Mouse (Mus musculus) ovary, adult 10 weeks (tissue): ENCODE measurements around the gene Pkp3. TPM values are rescaled to one million over a fixed set of nuclear protein-coding genes. Genes with fewer than 3 reads are reported as not detected.

ENCODE experiments used
- polyA plus RNA-seq: library from polyadenylated mRNA; stranded (reverse); fragments of 350-450 nt; fragmentation: Illumina TruSeq; extraction: RNeasy Lipid Tissue Mini Kit (QIAGEN cat#74804); gene quantifications from one replicate; pipeline ENCODE4 v1.2.3, GENCODE M21; 2014

Pkp3 gene
- not detected for polyA plus RNA-seq

GRCm38 (mm10) chr7:141077841-141078240, at the start of gene Pkp3:
TSS of gene Pkp3 (plus strand) at chr7:141078218.

GRCm38 (mm10) chr7:141028831-141029230, 49.2 kb upstream of the Pkp3 start, which contains the start of gene Gm17387:
TSS of gene Gm17387 (plus strand) at chr7:141029131.

GRCm38 (mm10) chr7:141060426-141061242, 17.4 kb upstream of the Pkp3 start, which contains the start of gene B4galnt4:
TSS of gene B4galnt4 (plus strand) at chr7:141061104.

GRCm38 (mm10) chr7:141099911-141100691, 22.1 kb downstream of the Pkp3 start, which contains the start of gene Sigirr:
TSS of gene Sigirr (minus strand) at chr7:141100572.

GRCm38 (mm10) chr7:141117636-141118035, 39.6 kb downstream of the Pkp3 start, which contains the start of gene Ano9:
TSS of gene Ano9 (minus strand) at chr7:141117806.

GRCm38 (mm10) chr7:141122245-141122644, 44.2 kb downstream of the Pkp3 start, which contains the start of gene Ptdss2:
TSS of gene Ptdss2 (plus strand) at chr7:141122382.

Other genes with a start within 250 kb of the Pkp3 start
- 1.1 TPM for gene Urah, start 243.2 kb upstream of the Pkp3 start, polyA plus RNA-seq
- gene Scgb1c1, start 232.7 kb upstream of the Pkp3 start, polyA plus RNA-seq = not detected
- gene Odf3, start 230.4 kb upstream of the Pkp3 start, polyA plus RNA-seq = not detected
- gene Gm45785, start 221.9 kb upstream of the Pkp3 start, polyA plus RNA-seq = not detected
- 3.4 TPM for gene Ric8a, start 221.3 kb upstream of the Pkp3 start, polyA plus RNA-seq
- gene Bet1l, start 220.6 kb upstream of the Pkp3 start, polyA plus RNA-seq = 1.5 TPM
- gene Psmd13, start 196.2 kb upstream of the Pkp3 start, polyA plus RNA-seq = 107 TPM
- 1.9 TPM for gene Sirt3, start 195.9 kb upstream of the Pkp3 start, polyA plus RNA-seq
- not detected for gene Cox8b, start 177.8 kb upstream of the Pkp3 start, polyA plus RNA-seq
- gene Nlrp6, start 157.3 kb upstream of the Pkp3 start, polyA plus RNA-seq = not detected
- gene Pgghg, start 136.8 kb upstream of the Pkp3 start, polyA plus RNA-seq = 1.5 TPM
- not detected for gene Ifitm5, start 127.9 kb upstream of the Pkp3 start, polyA plus RNA-seq
- not detected for gene Gm45717, start 122.3 kb upstream of the Pkp3 start, polyA plus RNA-seq
- 100 TPM for gene Ifitm2, start 122.2 kb upstream of the Pkp3 start, polyA plus RNA-seq
- 17.8 TPM for gene Ifitm1, start 111.0 kb upstream of the Pkp3 start, polyA plus RNA-seq
- 13.0 TPM for gene Ifitm3, start 67.4 kb upstream of the Pkp3 start, polyA plus RNA-seq
- gene Ifitm6, start 60.3 kb upstream of the Pkp3 start, polyA plus RNA-seq = 3.7 TPM
- gene Gm17387, start 49.1 kb upstream of the Pkp3 start, polyA plus RNA-seq = not detected
- gene B4galnt4, start 17.1 kb upstream of the Pkp3 start, polyA plus RNA-seq = not detected
- gene Sigirr, start 22.4 kb downstream of the Pkp3 start, polyA plus RNA-seq = not detected
- not detected for gene Ano9, start 39.6 kb downstream of the Pkp3 start, polyA plus RNA-seq
- gene Ptdss2, start 44.2 kb downstream of the Pkp3 start, polyA plus RNA-seq = 21.8 TPM
- 1.00 TPM for gene Rnh1, start 94.6 kb downstream of the Pkp3 start, polyA plus RNA-seq
- gene Hras, start 115.8 kb downstream of the Pkp3 start, polyA plus RNA-seq = 3.6 TPM
- 0.77 TPM for gene Lrrc56, start 115.9 kb downstream of the Pkp3 start, polyA plus RNA-seq
- not detected for gene Lmntd2, start 135.9 kb downstream of the Pkp3 start, polyA plus RNA-seq
- gene Rassf7, start 137.6 kb downstream of the Pkp3 start, polyA plus RNA-seq = 0.80 TPM
- 26.7 TPM for gene Phrf1, start 150.6 kb downstream of the Pkp3 start, polyA plus RNA-seq
- gene Irf7, start 188.3 kb downstream of the Pkp3 start, polyA plus RNA-seq = 7.9 TPM
- gene Cdhr5, start 198.6 kb downstream of the Pkp3 start, polyA plus RNA-seq = 1.1 TPM
- gene Sct, start 200.9 kb downstream of the Pkp3 start, polyA plus RNA-seq = not detected
- gene Drd4, start 213.8 kb downstream of the Pkp3 start, polyA plus RNA-seq = not detected
- gene Deaf1, start 249.5 kb downstream of the Pkp3 start, polyA plus RNA-seq = 1.5 TPM
- gene Tmem80, start 249.5 kb downstream of the Pkp3 start, polyA plus RNA-seq = 9.4 TPM